Mouse (Mus musculus): ENCODE results near the gene Sgo2a.
"Not testable (repeated sequence)": the region's sequence is repeated elsewhere in the genome, so short reads cannot be mapped to it uniquely, and the experiment has no call there.

Sgo2a gene

GRCm38 (mm10) chr1:58031160-58031769 lies 35.5 kb downstream of the Sgo2a start:
- peak; percentile 79 for DNase-seq

- DNase-seq = not testable (repeated sequence)
Measured at GRCm38 (mm10) chr1:58037306-58037705, 41.5 kb downstream of the Sgo2a start.

GRCm38 (mm10) chr1:58045076-58045475 lies 49.3 kb downstream of the Sgo2a start:
- no peak for DNase-seq

GRCm38 (mm10) chr1:58045546-58045945 lies 49.8 kb downstream of the Sgo2a start:
- no peak for DNase-seq

- no peak for DNase-seq
Measured at GRCm38 (mm10) chr1:58046721-58047290, 51.0 kb downstream of the Sgo2a start.

- no peak for DNase-seq
Measured at GRCm38 (mm10) chr1:58049126-58049525, 53.4 kb downstream of the Sgo2a start.

GRCm38 (mm10) chr1:58055598-58055997 lies 59.8 kb downstream of the Sgo2a start:
- DNase-seq = no peak

- no peak for DNase-seq
Measured at GRCm38 (mm10) chr1:58056074-58056807, 60.5 kb downstream of the Sgo2a start.

- no peak for DNase-seq
Measured at GRCm38 (mm10) chr1:58056939-58057338, 61.2 kb downstream of the Sgo2a start.

- no peak for DNase-seq
Measured at GRCm38 (mm10) chr1:58058846-58059245, 63.1 kb downstream of the Sgo2a start.

- no peak for DNase-seq
Measured at GRCm38 (mm10) chr1:58062131-58062530, 66.4 kb downstream of the Sgo2a start.

- DNase-seq = no peak
Measured at GRCm38 (mm10) chr1:58065151-58065550, 69.4 kb downstream of the Sgo2a start.

- DNase-seq = no peak
Measured at GRCm38 (mm10) chr1:58065606-58066005, 69.8 kb downstream of the Sgo2a start.

- no peak for DNase-seq
Measured at GRCm38 (mm10) chr1:58069181-58069580, 73.4 kb downstream of the Sgo2a start.

- no peak for DNase-seq
Measured at GRCm38 (mm10) chr1:58070091-58070490, 74.3 kb downstream of the Sgo2a start.

- no peak for DNase-seq
Measured at GRCm38 (mm10) chr1:58071006-58071405, 75.2 kb downstream of the Sgo2a start.

GRCm38 (mm10) chr1:58071509-58071908 lies 75.7 kb downstream of the Sgo2a start:
- DNase-seq = no peak

- no peak for DNase-seq
Measured at GRCm38 (mm10) chr1:58072416-58072815, 76.6 kb downstream of the Sgo2a start.

- DNase-seq = no peak
Measured at GRCm38 (mm10) chr1:58072991-58073730, 77.4 kb downstream of the Sgo2a start.

- DNase-seq = no peak
Measured at GRCm38 (mm10) chr1:58074266-58074665, 78.5 kb downstream of the Sgo2a start.

All from embryo, embryonic 11 days (tissue).